In the genomic region with DNA sequence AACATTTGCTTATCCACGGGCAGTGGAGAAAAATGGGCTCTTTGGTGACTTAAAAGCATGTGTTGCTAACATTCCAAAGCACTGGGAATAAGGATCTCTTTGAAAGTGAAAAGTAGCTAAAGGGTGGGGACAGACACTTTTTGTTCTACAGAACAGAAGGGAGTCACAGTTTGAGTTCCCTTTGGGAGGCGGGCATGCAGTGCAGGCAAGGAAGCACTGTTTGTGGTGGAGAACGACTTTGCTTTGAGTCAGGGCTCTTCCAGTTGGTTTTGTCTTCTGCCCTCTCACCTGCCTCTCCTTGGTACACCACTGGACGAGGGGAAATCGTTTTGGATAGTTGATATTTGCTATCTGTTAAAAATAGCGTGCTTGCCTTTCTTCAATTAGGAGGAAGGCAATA, we compare ENCODE assay signal across 13 mouse cellular contexts. TPM values are rescaled to one million over a fixed set of nuclear protein-coding genes. Genes with fewer than 3 reads are reported as not detected.
A peak's percentile ranks its signal among the peaks of the same experiment; 100 is the strongest.
DNase-seq lines count a peak whose midpoint lies in the region; ATAC-seq lines count a peak whose summit lies in the region.
"Had no signal": no experiment of that assay in that cellular context is flagged by ENCODE, and none has a peak within 500 bp of the region (broad histone marks: within the 10 kb centered on the region; RNA-seq: fewer than 3 reads in every experiment).

No protein-coding gene starts in this region.

- H3K36me3 ChIP-seq in hindbrain, embryonic 14.5 days (replicated peaks; ENCODE audit: control insufficient read depth, insufficient read depth) = no peaks in the 10 kb centered on the region
- H3K36me3 ChIP-seq in neural tube, embryonic 15.5 days = no peaks in the 10 kb centered on the region
- no peaks in the 10 kb centered on the region for H3K36me3 ChIP-seq in intestine, embryonic 16.5 days (ENCODE audit: control insufficient read depth, insufficient read depth, low read length)
- H3K36me3 ChIP-seq: liver, embryonic 15.5 days had no signal

- H3K4me1 ChIP-seq in hindbrain, embryonic 14.5 days (replicated peaks; ENCODE audit: control insufficient read depth, insufficient read depth, low read length) = peaks cover 6% of the 10 kb centered on the region
- H3K4me1 ChIP-seq in neural tube, embryonic 15.5 days = peaks cover 13% of the 10 kb centered on the region
- no peaks in the 10 kb centered on the region for H3K4me1 ChIP-seq in intestine, embryonic 16.5 days (ENCODE audit: control insufficient read depth, insufficient read depth, low read length)
- H3K4me1 ChIP-seq: liver, embryonic 15.5 days had no signal

- no peak for DNase-seq in cerebellum, adult 18-20 months
- peak; percentile 7 to 9 for DNase-seq in left cerebral cortex, postnatal 14 days (ENCODE audit: low spot score in 2 of 2)
- no peak for DNase-seq in left cerebral cortex, adult 9 months (ENCODE audit: low spot score in 2 of 2)
- DNase-seq in hindbrain, embryonic 14.5 days (ENCODE audit: low spot score) = no peak
- no peak for DNase-seq in MN1 (ENCODE audit: low spot score)
- DNase-seq: heart, adult 2 months; spleen, adult 18-20 months had no signal

- WGBS in hindbrain, embryonic 14.5 days = 24% methylated on average over 6 of the region's 6 CpGs
- WGBS in neural tube, embryonic 15.5 days = 25% methylated on average over 6 of the region's 6 CpGs
- 53% methylated on average over 6 of the region's 6 CpGs for WGBS in intestine, embryonic 16.5 days

- H3K9me3 ChIP-seq in hindbrain, embryonic 14.5 days (ENCODE audit: control insufficient read depth, low read length) = no peaks in the 10 kb centered on the region
- no peaks in the 10 kb centered on the region for H3K9me3 ChIP-seq in neural tube, embryonic 15.5 days (replicated peaks)
- H3K9me3 ChIP-seq in intestine, embryonic 16.5 days (ENCODE audit: control insufficient read depth, low read length) = no peaks in the 10 kb centered on the region
- H3K9me3 ChIP-seq: liver, embryonic 15.5 days had no signal

- intact Hi-C loops in left cerebral cortex, postnatal 14 days (cut with DNase I) = no loop called here

- no peak overlapping the region for H3K4me3 ChIP-seq in hindbrain, embryonic 14.5 days (replicated peaks; ENCODE audit: low read length)
- H3K4me3 ChIP-seq in neural tube, embryonic 15.5 days (replicated peaks) = no peak overlapping the region
- no peak overlapping the region for H3K4me3 ChIP-seq in intestine, embryonic 16.5 days (ENCODE audit: low read length)
- H3K4me3 ChIP-seq: erythroblast, embryonic 14.5 days; heart, adult 2 months; liver, embryonic 15.5 days had no signal

- H3K9ac ChIP-seq in hindbrain, embryonic 14.5 days = no peak overlapping the region
- H3K9ac ChIP-seq in neural tube, embryonic 15.5 days (replicated peaks) = no peak overlapping the region
- H3K9ac ChIP-seq in intestine, embryonic 16.5 days (ENCODE audit: low read depth, low read length) = no peak overlapping the region
- H3K9ac ChIP-seq: liver, embryonic 15.5 days had no signal

- no peak overlapping the region for H3K4me2 ChIP-seq in hindbrain, embryonic 14.5 days (replicated peaks)
- H3K4me2 ChIP-seq in neural tube, embryonic 15.5 days = 0 out of 2 replicates have a peak overlapping the region, but pooled peaks have one; percentile 3
- no peak overlapping the region for H3K4me2 ChIP-seq in intestine, embryonic 16.5 days (ENCODE audit: low read depth, low read length)
- H3K4me2 ChIP-seq: liver, embryonic 15.5 days had no signal

- peak; percentile 40; the same call in 1 of the 2 replicates for ATAC-seq in cerebellum, adult (ENCODE audit: insufficient number of reproducible peaks, low FRiP score, low TSS enrichment)
- ATAC-seq in hindbrain, embryonic 14.5 days (ENCODE audit: low FRiP score) = peak; percentile 53; the same call in 1 of the 2 replicates
- peak; percentile 66 for ATAC-seq in neural tube, embryonic 15.5 days (ENCODE audit: low FRiP score)
- ATAC-seq in intestine, embryonic 16.5 days = no peak
- ATAC-seq: Patski had no signal

- H3K27me3 ChIP-seq in hindbrain, embryonic 14.5 days (ENCODE audit: control insufficient read depth, insufficient read depth, low read length) = no peaks in the 10 kb centered on the region
- H3K27me3 ChIP-seq in neural tube, embryonic 15.5 days (replicated peaks) = no peaks in the 10 kb centered on the region
- H3K27me3 ChIP-seq in intestine, embryonic 16.5 days (replicated peaks; ENCODE audit: control insufficient read depth, insufficient read depth, low read length) = no peaks in the 10 kb centered on the region
- H3K27me3 ChIP-seq: liver, embryonic 15.5 days; Patski had no signal

- peak overlapping the region; percentile 21; the same call in 1 of the 2 replicates for H3K27ac ChIP-seq in hindbrain, embryonic 14.5 days
- 0 out of 2 replicates have a peak overlapping the region, but pooled peaks have one; percentile 45 for H3K27ac ChIP-seq in neural tube, embryonic 15.5 days (replicated peaks)
- no peak overlapping the region for H3K27ac ChIP-seq in intestine, embryonic 16.5 days (ENCODE audit: low read length)
- H3K27ac ChIP-seq: heart, adult 2 months; liver, embryonic 15.5 days had no signal

RNA-seq across cellular contexts. Expression of a gene that starts 49.7 kb away (rescaled TPM):
- 1 to 10 TPM in 1 of 2 experiments, under 1 TPM in 1; 0.88 to 1.1 TPM for total RNA-seq in left cerebral cortex, postnatal 14 days (2021)
- polyA plus RNA-seq in hindbrain, embryonic 14.5 days (2014; fragmentation: Nextera tagmentation; extraction: Ambion mirVana) = 2.8 and 3.1 TPM in 2 replicates
- 2.3 and 8.7 TPM in 2 replicates for polyA plus RNA-seq in neural tube, embryonic 15.5 days (2015; fragmentation: Nextera tagmentation; extraction: Ambion mirVana)
- 37.4 and 44.2 TPM in 2 replicates for polyA plus RNA-seq in intestine, embryonic 16.5 days (2015; fragmentation: Nextera tagmentation; extraction: Ambion mirVana)
- polyA plus RNA-seq: erythroblast, embryonic 14.5 days had no signal

Comparison
In these comparisons a context has a peak if more than half of its experiments do, and no peak if none do; other contexts are left out.
1. DNase-seq: peak in left cerebral cortex, postnatal 14 days (2 of 2); none in cerebellum, adult 18-20 months (0 of 2), left cerebral cortex, adult 9 months (0 of 2), hindbrain, embryonic 14.5 days (single experiment) and MN1 (single experiment).